Comparison of ENCODE assay signal across 9 mouse cellular contexts in genomic region chr10:117663865-117664200, GRCm38 (mm10). TPM values are rescaled to one million over a fixed set of nuclear protein-coding genes. Genes with fewer than 3 reads are reported as not detected.
DNase-seq lines count a peak whose midpoint lies in the region; ATAC-seq lines count a peak whose summit lies in the region.
"Had no signal": no experiment of that assay in that cellular context is flagged by ENCODE, and none has a peak within 500 bp of the region (broad histone marks: within the 10 kb centered on the region; RNA-seq: fewer than 3 reads in every experiment).

No protein-coding gene starts in this region.

- H3K36me3 ChIP-seq in embryonic facial prominence, embryonic 12.5 days: no peaks in the 10 kb centered on the region

- no peak overlapping the region for H3K9ac ChIP-seq in embryonic facial prominence, embryonic 12.5 days

- WGBS in embryonic facial prominence, embryonic 12.5 days: 23% methylated on average over 8 of the region's 9 CpGs

- peak; percentile 89 for DNase-seq in heart, adult 11 months
- DNase-seq in heart, adult 8-10 months (ENCODE audit: low spot score): no peak
- peak; percentile 87 to 91 for DNase-seq in kidney, postnatal 25 days
- peak; percentile 82 for DNase-seq in lung, postnatal 36 days
- no peak for DNase-seq in B cell, adult 2 months
- no peak for DNase-seq in left cerebral cortex, postnatal 25 days (ENCODE audit: low spot score in 2 of 2)
- no peak for DNase-seq in thymus, adult 18-20 months

- H3K4me3 ChIP-seq in embryonic facial prominence, embryonic 12.5 days: no peak overlapping the region
- H3K4me3 ChIP-seq: erythroblast, embryonic 14.5 days had no signal

- H3K27me3 ChIP-seq in embryonic facial prominence, embryonic 12.5 days: no peaks in the 10 kb centered on the region

- intact Hi-C loops in left cerebral cortex, postnatal 25 days (cut with DNase I): no loop called here

- H3K4me1 ChIP-seq in embryonic facial prominence, embryonic 12.5 days: peaks cover 15% of the 10 kb centered on the region; the same call in 1 of the 2 replicates

- ATAC-seq in embryonic facial prominence, embryonic 12.5 days (ENCODE audit: insufficient number of reproducible peaks, insufficient read depth, low FRiP score, low TSS enrichment): no peak

- no peaks in the 10 kb centered on the region for H3K9me3 ChIP-seq in embryonic facial prominence, embryonic 12.5 days

- peak overlapping the region; percentile 28; the same call in 1 of the 2 replicates for H3K4me2 ChIP-seq in embryonic facial prominence, embryonic 12.5 days (replicated peaks)

- H3K27ac ChIP-seq in embryonic facial prominence, embryonic 12.5 days: no peak overlapping the region

RNA-seq across cellular contexts. Expression of gene Cpm, which starts 34.5 kb away (rescaled TPM):
- 1 to 10 TPM; 2.8 to 3.8 (median 3.4) TPM for total RNA-seq in heart, adult 8-10 months (2022)
- polyA plus RNA-seq in embryonic facial prominence, embryonic 12.5 days (2016; fragmentation: Nextera tagmentation; extraction: Ambion mirVana): 19.3 and 20.4 TPM in 2 replicates
- 1 to 10 TPM; 4.0 to 5.3 TPM for total RNA-seq in left cerebral cortex, postnatal 25 days (2021)
- polyA plus RNA-seq: erythroblast, embryonic 14.5 days had no signal

RNA-seq across cellular contexts. Expression of gene Mdm2, which starts 46.7 kb away (rescaled TPM):
- total RNA-seq in heart, adult 8-10 months (2022): 10 to 100 TPM; 47.6 to 55.1 (median 50.9) TPM
- 55.0 and 55.9 TPM in 2 replicates for polyA plus RNA-seq in embryonic facial prominence, embryonic 12.5 days (2016; fragmentation: Nextera tagmentation; extraction: Ambion mirVana)
- 10 to 100 TPM; 53.4 to 57.5 TPM for total RNA-seq in left cerebral cortex, postnatal 25 days (2021)

Comparison
In these comparisons a context has a peak if more than half of its experiments do, and no peak if none do; other contexts are left out.
1. DNase-seq: peak in heart, adult 11 months (single experiment), kidney, postnatal 25 days (2 of 2) and lung, postnatal 36 days (single experiment); none in heart, adult 8-10 months (single experiment), B cell, adult 2 months (0 of 2), left cerebral cortex, postnatal 25 days (0 of 2) and thymus, adult 18-20 months (0 of 2).